Mouse (Mus musculus) spleen, postnatal 36 days (tissue): ENCODE measurements around the gene B230219D22Rik.

ENCODE experiments used
- DNase-seq, 2 experiments: peaks; one replicate each; pipeline ENCODE4 v3.0.0; 2022; ENCODE audit warnings: low spot score in 2 of 2, mixed read lengths in 1 of 2

The B230219D22Rik gene

DNA sequence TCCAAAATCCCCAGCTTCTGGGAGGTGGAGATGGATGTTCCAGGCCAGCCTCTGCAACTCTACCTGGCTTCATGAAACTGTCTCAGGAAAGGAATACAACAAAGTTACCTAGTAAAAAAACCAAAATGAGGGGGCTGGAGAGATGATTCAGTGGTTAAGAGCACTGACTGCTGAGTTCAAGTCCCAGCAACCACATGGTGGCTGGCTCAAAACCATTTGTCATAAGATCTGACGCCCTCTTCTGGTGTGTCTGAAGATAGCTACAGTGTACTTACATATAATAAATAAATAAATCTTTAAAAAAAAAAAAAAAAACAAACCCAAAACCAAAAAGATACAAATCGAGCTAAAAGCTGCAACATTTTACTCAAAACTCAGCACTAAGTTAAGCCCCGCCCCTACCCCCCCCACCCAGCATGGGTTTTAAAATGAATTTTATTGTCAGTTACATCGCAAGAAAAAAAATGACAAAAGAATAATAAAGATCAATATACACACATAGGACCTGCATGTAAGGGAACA, 33.7 kb downstream of the B230219D22Rik start:
- no peak for DNase-seq

DNA sequence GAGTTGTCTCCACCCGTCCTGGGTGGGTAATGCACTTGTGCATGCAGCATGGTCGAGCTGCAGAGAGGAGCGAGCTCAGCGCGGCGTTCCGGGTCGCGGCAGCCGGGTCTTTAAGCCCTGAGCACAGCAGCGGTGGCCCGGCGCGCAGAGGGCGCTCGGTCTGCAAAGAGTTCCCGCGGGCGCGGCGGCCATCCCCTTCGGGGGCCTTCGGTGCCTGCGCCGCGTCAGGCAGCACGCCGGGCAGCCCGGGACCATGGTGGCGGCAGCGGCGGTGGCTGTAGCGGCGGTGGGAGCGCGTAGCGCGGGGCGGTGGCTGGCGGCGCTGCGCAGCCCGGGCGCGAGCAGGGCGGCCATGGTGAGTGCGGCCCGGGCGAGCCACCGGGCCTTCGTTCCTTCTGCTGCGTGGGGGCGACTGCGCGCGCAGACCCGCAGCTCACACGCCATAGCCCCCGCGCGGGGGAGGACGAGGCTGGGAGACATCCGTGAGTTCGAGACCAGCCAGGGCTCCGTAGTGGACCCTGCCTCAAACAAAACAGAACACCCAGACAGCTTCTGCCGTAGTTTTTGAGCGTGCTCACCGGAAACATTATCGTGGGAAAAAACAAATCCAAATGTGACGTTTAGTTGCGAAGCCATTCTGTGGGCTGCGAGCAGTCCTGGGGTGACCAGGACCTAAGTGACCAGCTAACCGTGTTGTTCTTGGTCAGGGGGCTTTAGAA, 34.4 kb downstream of the B230219D22Rik start, which contains the start of gene Pcbd2:
TSS of gene Pcbd2 (plus strand) at position 249 of the 719 bp plus-strand sequence.
- peak; percentile 92 for DNase-seq

DNA sequence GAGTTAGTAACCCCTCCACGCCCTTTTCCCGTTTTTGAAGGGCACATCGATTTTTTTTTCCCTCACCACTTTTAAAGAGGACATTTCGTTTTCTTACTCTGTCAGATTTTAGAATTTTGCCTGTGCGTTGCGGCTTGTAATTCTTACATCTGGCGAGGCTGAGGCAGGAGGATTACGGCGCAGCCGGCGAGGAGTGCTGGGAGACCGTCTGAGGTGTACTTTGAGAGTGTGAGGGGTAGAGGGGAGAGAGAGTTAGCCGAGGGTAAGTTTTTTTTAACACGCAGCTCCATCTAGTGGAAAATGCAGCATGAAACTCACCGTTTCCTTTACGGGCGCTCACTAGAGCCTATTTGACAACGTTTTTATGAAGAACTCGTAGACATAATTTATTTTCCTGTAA, 34.9 kb downstream of the B230219D22Rik start:
- peak; percentile 75 to 79 for DNase-seq

DNA sequence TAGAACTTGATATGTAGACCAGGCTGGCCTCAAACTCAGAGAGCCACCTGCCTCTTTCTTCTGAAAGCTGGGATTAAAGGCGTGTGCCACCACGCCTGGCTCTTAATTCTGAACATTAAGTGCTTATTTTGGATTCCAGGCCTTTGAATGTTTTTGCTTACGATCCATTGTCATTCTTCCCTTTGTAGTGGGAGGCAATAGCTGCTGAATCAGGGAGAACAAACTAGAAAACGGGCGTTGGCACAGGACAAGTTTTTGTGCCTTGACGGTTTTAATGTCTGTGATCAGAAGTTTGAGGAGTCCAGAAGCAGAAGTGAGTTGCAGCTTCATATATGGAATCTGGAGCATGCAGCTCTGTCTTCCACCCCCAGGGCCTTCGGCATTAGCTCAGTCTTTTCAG, 37.8 kb downstream of the B230219D22Rik start:
- no peak for DNase-seq

DNA sequence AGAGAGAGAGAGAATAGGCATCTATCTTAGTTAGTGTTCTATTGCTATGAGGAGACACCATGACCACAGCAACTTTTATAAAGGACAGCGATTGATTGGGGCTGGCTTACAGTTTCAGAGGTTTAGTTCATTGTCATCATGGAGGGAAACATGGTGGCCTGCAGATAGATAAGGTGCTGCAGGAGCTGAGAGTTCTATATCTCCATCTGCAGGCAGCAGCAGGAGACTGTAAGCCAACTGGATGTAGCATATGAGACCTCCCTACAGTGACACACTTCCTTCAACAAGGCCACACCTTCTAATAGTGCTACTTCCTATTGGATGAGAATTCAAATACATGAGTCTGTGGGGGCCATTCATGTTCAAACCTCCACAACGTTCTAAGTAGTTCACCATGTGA, 39.2 kb downstream of the B230219D22Rik start:
- no peak for DNase-seq

DNA sequence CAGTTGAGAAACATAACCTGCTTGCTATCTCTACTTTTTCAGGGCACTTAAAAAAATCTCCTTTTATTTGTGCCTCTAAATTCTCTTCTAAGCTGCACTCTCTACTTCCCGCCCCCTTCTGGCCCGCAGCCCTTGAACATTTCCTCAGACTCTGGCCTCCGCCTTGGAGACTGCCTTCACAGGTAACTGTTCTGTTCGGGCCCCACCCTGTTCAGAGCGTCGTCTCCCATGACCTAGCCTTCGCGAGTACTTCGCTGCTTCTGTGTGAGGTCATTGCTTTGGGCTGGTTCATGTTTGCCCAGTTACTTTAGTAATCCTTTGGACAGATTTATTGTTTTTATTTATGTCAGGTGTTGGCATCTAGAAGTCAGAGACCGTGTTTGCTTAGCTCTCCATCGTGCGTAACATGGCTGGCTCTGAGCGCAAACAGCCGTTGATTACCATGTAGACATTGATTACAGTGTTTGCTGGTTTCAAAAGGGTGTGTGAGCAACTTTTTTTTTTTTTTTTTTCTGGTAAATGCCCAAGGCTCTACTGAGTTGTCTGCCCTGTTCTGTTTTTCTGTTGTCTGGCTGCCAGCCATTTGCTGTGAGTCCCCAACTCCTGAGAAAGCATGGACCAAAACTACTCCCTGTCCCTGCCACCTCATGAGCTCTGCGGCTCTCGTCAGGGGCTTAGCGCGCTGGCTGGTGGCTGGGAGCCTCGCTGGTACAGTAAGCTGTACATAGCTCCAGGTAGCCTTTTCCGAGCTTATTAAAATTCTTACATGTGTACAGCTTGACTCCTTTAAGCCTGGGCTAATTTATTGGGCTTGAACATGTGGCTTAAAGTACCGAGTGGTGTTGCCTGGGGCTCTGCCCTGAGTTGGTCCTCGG, 40.9 kb downstream of the B230219D22Rik start:
- DNase-seq: no peak

DNA sequence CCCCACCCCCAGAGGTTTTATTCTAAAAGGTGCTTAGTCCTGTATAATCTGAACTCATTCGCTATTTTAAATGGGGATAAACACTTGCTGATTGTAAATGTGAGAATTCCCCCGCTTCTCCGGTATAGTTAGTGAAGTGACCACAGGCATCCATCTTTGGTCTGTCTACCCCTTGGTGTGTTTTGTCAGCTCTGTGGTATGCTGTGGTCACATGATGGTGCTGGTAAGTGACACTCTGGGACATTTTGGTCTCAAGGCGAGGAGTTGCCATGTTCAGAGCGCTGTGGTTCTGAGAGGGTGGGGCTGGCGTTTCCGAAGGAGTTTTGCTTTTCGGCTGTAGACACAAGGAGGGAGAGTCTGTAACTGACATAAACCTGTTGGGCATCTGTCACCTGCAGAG, 45.0 kb downstream of the B230219D22Rik start:
- DNase-seq: no peak

DNA sequence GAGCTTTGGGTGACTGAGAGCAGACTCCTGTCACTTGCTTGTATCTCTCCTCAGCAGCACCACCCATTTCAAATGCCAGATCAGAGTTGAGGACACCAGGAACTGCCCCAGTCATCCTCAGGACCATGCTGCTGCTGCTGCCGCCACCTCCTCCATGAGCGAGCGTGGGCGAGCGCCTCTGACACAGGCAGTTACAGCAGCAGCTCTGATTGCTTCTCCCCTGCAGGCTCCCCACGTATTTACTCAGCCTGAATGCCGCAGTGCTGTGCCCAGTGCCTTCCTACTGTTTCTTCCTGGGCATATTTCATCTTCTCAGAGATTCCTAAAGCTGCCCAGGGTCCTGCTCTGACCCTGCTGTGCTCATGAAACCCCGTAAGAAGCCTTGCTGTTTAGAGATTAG, 49.4 kb downstream of the B230219D22Rik start:
- no peak for DNase-seq
